Mouse (Mus musculus) heart, embryonic 16.5 days (tissue): ENCODE data around the gene Sh3pxd2a. TPM values are rescaled to one million over a fixed set of nuclear protein-coding genes. Genes with fewer than 3 reads are reported as not detected.

ENCODE experiments used
- ATAC-seq: fragments of 200-750 bp; cut with Nextera tagmentation; replicated peaks from 2 replicates; pipeline ENCODE4 v1.8.0; 2017; ENCODE audit warnings: moderate number of reproducible peaks; ENCODE audit not compliant: insufficient read depth, low FRiP score; ENCODE audit errors: extremely low read depth
- H3K27ac ChIP-seq: fragments of 300-500 bp; sonication (generic); 2 replicates; pipeline ENCODE4 v1.5.1; 2014; ENCODE audit warnings: mild to moderate bottlenecking, low read length, control low read depth, moderate library complexity
- H3K27me3 ChIP-seq: fragments of 300-500 bp; sonication (generic); 2 replicates; pipeline ENCODE4 v1.6.1; 2014; ENCODE audit warnings: low read length, mixed read lengths; ENCODE audit not compliant: control insufficient read depth, insufficient read depth
- H3K36me3 ChIP-seq: fragments of 300-500 bp; sonication (generic); 2 replicates; pipeline ENCODE4 v1.6.1; 2014; ENCODE audit not compliant: control insufficient read depth, insufficient read depth
- H3K4me1 ChIP-seq: fragments of 300-500 bp; sonication (generic); 2 replicates; pipeline ENCODE4 v1.6.1; 2014; ENCODE audit warnings: low read length, mixed read lengths; ENCODE audit not compliant: control insufficient read depth, insufficient read depth
- H3K4me2 ChIP-seq: fragments of 300-500 bp; sonication (generic); 2 replicates; pipeline ENCODE4 v1.6.1; 2014; ENCODE audit warnings: low read depth, mild to moderate bottlenecking, control low read depth, low read length
- H3K4me3 ChIP-seq: fragments of 300-500 bp; sonication (generic); 2 replicates; pipeline ENCODE4 v1.5.1; 2014; ENCODE audit warnings: mild to moderate bottlenecking, control low read depth, low read length
- H3K9ac ChIP-seq: fragments of 300-500 bp; sonication (generic); 2 replicates; pipeline ENCODE4 v1.6.1; 2014; ENCODE audit warnings: low read length, control low read depth
- H3K9me3 ChIP-seq: fragments of 300-500 bp; sonication (generic); replicated peaks from 2 replicates; pipeline ENCODE4 v1.6.1; 2016; ENCODE audit warnings: low read length; ENCODE audit not compliant: control insufficient read depth
- WGBS: fragments of 180-500 bp; shearing (Covaris S2); extraction: QIAGEN DNeasy Blood & Tissue Kit; methylation state at CpG from one replicate; pipeline ENCODE4 v1.1.7; 2014; 5-methylcytosine and 5-hydroxymethylcytosine counted together
- polyA plus RNA-seq: library from polyadenylated mRNA; unstranded; fragments of >200 nt; fragmentation: Nextera tagmentation; extraction: Ambion mirVana; gene quantifications from 2 replicates; pipeline ENCODE4 v1.2.1, GENCODE M21; 2015

Gene Sh3pxd2a
- polyA plus RNA-seq, 1 experiment from 2014 or later = 4.5 TPM

DNA sequence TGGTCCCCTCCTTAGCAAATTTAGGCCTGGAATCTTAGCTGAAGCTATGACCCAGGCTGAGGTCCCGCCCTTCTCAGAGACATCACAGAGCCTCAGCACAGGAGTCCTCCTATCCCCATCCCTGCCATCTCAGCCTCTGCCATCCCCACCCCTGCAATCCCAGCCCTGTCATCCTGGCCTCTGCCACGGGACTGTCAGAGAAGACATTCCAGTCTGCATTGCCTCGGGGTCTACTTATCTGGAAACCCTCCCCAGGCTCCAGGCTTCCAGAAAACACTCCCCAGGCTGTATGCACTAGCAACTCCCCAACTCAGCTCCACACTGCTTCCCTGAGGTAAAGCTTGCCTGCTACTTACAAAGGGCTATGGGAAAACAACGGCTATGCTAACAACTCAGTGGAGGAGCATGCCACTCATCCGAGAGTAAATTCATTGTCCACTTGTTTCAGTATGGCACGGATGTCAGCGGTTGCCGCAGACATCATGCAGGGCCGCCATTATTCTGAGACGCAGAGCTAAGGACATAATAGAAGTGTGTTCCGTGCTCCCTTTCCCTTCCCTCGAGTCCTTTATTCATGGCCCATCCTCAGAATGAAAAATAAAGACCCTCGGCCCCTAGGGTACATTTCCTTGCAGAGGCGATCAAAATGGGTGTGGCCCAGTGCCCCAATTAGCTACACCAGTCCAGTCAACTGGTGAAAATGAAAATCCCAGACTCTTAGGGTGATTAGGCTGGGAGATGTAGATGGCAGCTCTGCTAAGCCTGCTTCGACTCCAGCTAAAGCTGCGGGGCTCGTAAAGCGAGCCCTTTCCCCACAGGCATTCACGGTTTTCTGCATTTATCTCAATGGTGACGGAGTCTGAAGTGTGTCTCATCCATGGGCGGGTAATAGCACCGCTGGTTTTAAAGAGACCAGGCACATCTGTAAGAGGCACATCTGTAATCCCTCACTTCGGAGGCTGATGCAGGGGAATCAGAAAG is 29.1 kb upstream of the Sh3pxd2a start:
- 67% methylated on average over 23 of the region's 23 CpGs for WGBS
- Histone ChIP-seq H3K36me3 (no peaks in the 10 kb centered on the region), H3K4me1 (0 out of 2 replicates have a peak, but pooled peaks cover 6% of the 10 kb centered on the region), H3K27ac (no peak overlapping the region), H3K9ac (no peak overlapping the region), H3K27me3 (no peaks in the 10 kb centered on the region), H3K9me3 (0 out of 2 replicates have a peak, but pooled peaks cover 2% of the 10 kb centered on the region), H3K4me3 (no peak overlapping the region), H3K4me2 (no peak overlapping the region)
- ATAC-seq = no peak

DNA sequence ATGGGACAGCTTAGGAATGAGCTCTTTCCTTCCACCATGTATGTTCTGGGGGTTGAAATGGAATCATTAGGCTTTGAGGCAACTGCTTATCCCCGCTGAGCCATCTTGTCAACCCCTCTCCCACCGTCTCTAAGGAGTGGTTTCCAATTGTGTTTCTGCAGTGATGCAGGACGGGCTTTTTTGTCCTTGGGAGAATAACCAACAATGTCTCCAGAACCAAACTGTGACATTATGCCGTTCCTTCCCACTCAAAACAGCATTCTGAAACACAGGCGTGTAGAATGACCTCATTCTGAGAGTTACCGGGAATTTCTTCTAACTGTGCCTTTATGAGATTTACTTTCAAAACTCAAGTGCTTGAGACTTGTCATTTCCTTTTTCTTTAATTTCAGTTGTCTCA is 28.2 kb upstream of the Sh3pxd2a start:
- H3K27ac ChIP-seq = no peak overlapping the region
- 87% methylated on average over 6 of the region's 6 CpGs for WGBS
- H3K4me3 ChIP-seq = no peak overlapping the region

DNA sequence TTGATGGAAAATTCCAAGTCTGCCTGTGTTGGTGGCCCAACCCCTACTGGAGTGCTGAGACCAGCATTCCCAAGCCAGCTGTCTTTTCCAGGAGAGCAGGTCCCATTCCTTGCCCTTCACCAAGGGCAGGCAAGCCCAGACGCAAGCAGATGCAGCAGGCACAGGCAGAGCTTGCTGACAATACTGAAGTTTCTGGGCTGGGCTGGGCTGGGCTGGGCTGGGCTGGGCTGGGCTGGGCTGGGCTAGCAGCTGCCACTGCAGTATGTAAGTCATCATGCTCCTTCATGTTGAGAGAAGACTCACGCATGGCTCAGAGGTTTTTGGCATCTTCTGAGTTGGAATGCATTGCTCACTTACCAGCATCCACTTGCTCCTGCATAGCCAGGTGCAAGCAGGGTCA is 27.7 kb upstream of the Sh3pxd2a start:
- Histone ChIP-seq H3K4me3 (no peak overlapping the region), H3K9ac (no peak overlapping the region), H3K4me1 (peaks cover 8% of the 10 kb centered on the region), H3K27me3 (no peaks in the 10 kb centered on the region), H3K27ac (no peak overlapping the region), H3K4me2 (no peak overlapping the region), H3K36me3 (no peaks in the 10 kb centered on the region), H3K9me3 (0 out of 2 replicates have a peak, but pooled peaks cover 2% of the 10 kb centered on the region)
- WGBS = 47% methylated on average over 2 of the region's 2 CpGs
- ATAC-seq = no peak

More for the DNA sequence above, 28.2 kb upstream of the Sh3pxd2a start:
- Histone ChIP-seq H3K27me3 (no peaks in the 10 kb centered on the region), H3K9ac (no peak overlapping the region), H3K4me1 (0 out of 2 replicates have a peak, but pooled peaks cover 6% of the 10 kb centered on the region), H3K4me2 (no peak overlapping the region), H3K36me3 (no peaks in the 10 kb centered on the region), H3K9me3 (0 out of 2 replicates have a peak, but pooled peaks cover 2% of the 10 kb centered on the region)
- ATAC-seq = no peak

DNA sequence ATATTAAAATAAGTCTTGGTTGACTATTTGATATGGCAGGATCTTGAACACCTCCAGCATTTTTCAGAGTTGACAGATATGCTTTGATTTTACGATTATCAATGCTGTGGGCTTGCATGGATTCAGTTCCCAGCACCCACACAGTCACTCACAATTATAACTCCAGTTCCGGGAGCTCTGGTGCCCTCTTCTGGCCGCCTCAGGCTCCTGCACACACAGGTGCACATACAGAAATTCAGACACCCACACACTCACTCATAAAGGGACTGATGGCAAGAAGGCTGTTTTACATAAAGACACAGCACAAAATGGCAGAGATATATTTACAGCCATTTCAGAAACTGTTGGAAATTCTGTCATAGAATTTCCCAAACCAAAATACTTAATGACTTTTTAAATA is 25.0 kb upstream of the Sh3pxd2a start:
- H3K27ac ChIP-seq = no peak overlapping the region
- no peak overlapping the region for H3K4me3 ChIP-seq
- no peak overlapping the region for H3K4me2 ChIP-seq
- no peak for ATAC-seq
- WGBS = 80% methylated on average over 3 of the region's 3 CpGs
- H3K36me3 ChIP-seq = no peaks in the 10 kb centered on the region
- H3K9ac ChIP-seq = no peak overlapping the region
- H3K4me1 ChIP-seq = peaks cover 26% of the 10 kb centered on the region
- H3K27me3 ChIP-seq = no peaks in the 10 kb centered on the region
- 0 out of 2 replicates have a peak, but pooled peaks cover 2% of the 10 kb centered on the region for H3K9me3 ChIP-seq

DNA sequence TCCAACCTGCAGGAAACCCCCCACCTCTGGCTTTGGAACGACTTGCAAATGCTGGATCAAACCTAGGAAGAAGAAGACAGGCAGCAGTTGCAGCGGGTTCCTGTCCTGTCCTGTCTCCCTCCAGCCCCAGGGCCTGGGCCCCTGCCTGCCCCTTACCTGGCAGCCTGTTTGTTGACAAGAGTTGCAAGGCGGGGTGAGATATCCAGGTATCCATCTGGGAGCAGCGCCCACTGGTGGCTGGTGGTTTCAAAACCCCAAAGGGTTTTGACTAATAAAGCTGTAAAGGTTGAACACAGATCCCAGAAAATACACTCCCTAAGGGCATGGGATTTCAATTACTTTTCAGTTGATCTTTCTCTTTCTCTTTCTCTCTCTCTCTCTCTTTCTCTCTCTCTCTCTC is 24.0 kb upstream of the Sh3pxd2a start:
- ATAC-seq = no peak
- Histone ChIP-seq H3K36me3 (no peaks in the 10 kb centered on the region), H3K4me3 (no peak overlapping the region), H3K9ac (no peak overlapping the region), H3K9me3 (0 out of 2 replicates have a peak, but pooled peaks cover 2% of the 10 kb centered on the region), H3K27me3 (no peaks in the 10 kb centered on the region), H3K27ac (no peak overlapping the region), H3K4me2 (no peak overlapping the region), H3K4me1 (peaks cover 28% of the 10 kb centered on the region)
- 50% methylated on average over 4 of the region's 4 CpGs for WGBS

DNA sequence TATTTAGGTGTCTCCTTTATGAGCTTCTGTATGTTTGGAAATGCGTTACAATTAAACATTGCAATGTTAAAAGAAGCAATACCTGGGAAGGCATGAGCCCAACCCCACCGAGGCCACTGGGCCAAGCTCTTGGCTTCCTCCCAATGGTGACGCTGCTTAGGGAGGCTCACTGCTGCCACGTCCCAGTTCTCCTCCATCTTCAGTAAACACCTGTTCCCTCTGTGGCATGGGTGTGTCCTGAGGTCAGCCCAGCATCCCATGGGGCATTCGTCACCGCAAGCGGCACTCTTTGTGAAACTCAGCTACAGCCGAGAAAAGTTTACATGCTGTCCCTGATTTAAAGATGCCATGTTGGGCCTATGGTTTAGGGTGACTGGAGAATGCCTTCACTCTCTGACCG is 23.4 kb upstream of the Sh3pxd2a start:
- 0 out of 2 replicates have a peak, but pooled peaks cover 2% of the 10 kb centered on the region for H3K9me3 ChIP-seq
- H3K9ac ChIP-seq = no peak overlapping the region
- no peak overlapping the region for H3K4me2 ChIP-seq
- H3K4me1 ChIP-seq = peaks cover 28% of the 10 kb centered on the region
- no peaks in the 10 kb centered on the region for H3K36me3 ChIP-seq
- WGBS = 86% methylated on average over 9 of the region's 9 CpGs
- H3K27me3 ChIP-seq = no peaks in the 10 kb centered on the region
- no peak for ATAC-seq
- no peak overlapping the region for H3K27ac ChIP-seq
- H3K4me3 ChIP-seq = no peak overlapping the region

DNA sequence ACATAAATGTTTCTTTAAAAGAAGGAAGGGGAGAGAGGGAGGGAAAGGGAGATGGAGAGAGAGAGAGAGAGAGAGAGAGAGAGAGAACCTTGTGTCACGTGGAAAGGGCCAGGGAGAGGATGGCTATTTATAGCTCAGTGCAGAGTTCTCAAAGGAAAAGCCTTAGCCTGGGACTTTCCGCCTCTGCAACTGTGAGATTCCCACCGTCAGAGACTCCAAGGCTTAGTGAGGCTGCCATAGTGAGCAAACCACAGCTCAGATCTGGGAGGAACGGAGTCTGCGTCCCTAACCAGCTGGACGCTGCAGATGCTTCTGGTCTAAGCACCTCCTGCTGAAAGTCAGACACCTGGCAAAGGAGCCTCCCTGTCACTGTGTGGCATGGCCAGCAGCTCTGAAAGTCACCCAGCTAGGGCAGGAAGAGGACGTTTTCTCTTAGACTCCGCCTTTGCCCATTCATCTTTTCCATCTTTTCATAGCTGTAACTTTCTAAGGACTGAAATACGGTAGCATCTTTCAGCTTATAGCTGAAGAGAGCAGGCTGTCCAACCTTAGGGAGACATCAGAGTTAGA is 21.9 kb upstream of the Sh3pxd2a start:
- Histone ChIP-seq H3K4me2 (peak overlapping the region; percentile 57), H3K27me3 (no peaks in the 10 kb centered on the region), H3K27ac (peak overlapping the region; percentile 95), H3K9ac (peak overlapping the region; percentile 68), H3K4me1 (peaks cover 24% of the 10 kb centered on the region), H3K4me3 (peak overlapping the region; percentile 25), H3K9me3 (peaks cover 11% of the 10 kb centered on the region; the same call in 1 of the 2 replicates), H3K36me3 (no peaks in the 10 kb centered on the region)
- 11% methylated on average over 9 of the region's 9 CpGs for WGBS
- ATAC-seq = peak; percentile 83

DNA sequence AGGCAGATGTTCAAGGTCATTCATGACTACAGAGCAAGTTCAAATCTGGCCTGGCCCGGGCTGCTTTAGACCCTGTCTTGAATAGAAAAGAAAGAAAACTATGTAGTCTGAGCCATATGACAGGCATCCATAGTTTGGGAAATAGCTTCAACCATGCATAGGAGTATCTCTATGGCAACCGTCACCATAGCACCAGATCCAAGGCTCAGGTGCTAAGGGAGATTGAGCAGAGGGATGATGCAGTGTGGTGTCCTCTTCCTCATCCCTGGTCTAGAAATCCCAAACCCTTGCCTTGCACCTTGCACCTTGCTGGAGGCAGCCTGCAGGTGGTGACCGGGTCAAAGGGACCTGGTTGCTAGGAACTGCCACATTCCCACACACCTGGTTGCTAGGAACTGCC is 19.9 kb upstream of the Sh3pxd2a start:
- no peak overlapping the region for H3K4me2 ChIP-seq
- 86% methylated on average over 3 of the region's 3 CpGs for WGBS

DNA sequence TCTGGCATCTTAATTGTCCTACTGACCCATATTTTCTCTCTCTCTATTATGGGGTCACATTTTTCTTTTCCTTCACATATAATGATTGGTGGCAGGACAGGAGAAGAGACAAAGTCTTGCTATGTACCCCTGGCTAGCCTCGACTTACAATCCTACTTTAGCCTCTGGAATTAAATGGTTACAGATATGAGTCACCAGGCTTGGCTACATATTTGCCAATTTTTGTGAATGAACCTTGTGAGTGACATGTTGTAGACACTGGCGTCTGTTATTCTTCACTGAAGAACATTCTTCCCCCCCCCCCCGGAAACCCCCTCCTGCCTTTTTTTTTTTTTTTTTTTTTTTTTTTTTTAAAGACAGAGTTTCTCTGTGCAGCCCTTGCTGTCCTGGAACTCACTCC is 19.1 kb upstream of the Sh3pxd2a start:
- Histone ChIP-seq H3K4me2 (no peak overlapping the region), H3K27ac (no peak overlapping the region), H3K4me1 (peaks cover 24% of the 10 kb centered on the region), H3K36me3 (no peaks in the 10 kb centered on the region), H3K27me3 (no peaks in the 10 kb centered on the region), H3K4me3 (no peak overlapping the region), H3K9me3 (peaks cover 9% of the 10 kb centered on the region; the same call in 1 of the 2 replicates), H3K9ac (no peak overlapping the region)
- ATAC-seq = no peak
- WGBS = 50% methylated on average over 3 of the region's 3 CpGs

More for the DNA sequence above, 19.9 kb upstream of the Sh3pxd2a start:
- Histone ChIP-seq H3K27me3 (no peaks in the 10 kb centered on the region), H3K9me3 (peaks cover 9% of the 10 kb centered on the region; the same call in 1 of the 2 replicates), H3K36me3 (no peaks in the 10 kb centered on the region), H3K4me1 (peaks cover 24% of the 10 kb centered on the region), H3K9ac (no peak overlapping the region), H3K4me3 (no peak overlapping the region), H3K27ac (peak overlapping the region; percentile 64)
- no peak for ATAC-seq
